Mouse (Mus musculus) urinary bladder, postnatal 25 days (tissue): ENCODE data around the gene Htr1d.

ENCODE experiments used
- DNase-seq: peaks from one replicate; pipeline ENCODE4 v3.0.0; 2022; ENCODE audit warnings: low spot score

Htr1d gene

DNA sequence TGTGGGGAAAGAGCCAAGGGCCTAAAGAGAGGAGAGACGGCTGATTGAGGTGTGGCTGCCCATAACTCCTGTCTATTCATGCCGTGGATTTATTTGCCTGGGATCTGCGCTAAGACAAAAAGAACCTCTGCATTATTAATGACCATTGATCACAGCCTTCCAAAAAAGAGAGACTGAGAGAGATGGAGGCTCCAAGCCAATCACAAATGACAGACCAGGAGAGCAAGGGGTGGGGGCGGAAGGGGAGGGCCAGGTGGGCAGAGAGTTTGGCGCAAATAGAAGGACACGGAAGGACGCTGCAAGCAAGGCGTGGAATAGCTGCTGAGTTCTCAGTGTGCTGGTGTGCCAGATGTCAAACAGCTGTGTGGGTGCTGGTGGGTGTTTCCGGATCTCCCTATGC lies at the start of gene Htr1d:
Htr1d (plus strand) TSS at position 301 of the 400 bp plus-strand sequence.
- no peak for DNase-seq

DNA sequence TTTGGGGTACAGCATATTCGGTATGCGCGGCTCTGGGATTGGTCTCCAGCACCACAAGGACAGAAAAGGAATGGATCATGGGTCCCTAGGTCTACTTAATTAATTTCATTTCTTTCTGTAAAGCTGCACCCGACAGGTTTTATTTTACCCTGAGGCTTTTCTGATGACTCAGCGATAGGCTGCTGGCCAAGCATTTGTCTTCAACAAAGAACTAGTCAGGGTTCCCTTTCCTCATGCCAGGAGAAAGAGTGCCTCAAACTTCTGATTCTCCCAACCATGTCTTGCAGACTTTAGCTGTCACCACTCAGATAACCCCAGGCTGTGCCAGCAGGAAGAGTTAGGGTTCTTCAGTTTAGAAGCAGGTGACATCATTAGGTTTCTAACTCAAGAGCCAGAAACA lies 46.3 kb upstream of the Htr1d start:
- no peak for DNase-seq

- no peak for DNase-seq
Observed at GRCm38 (mm10) chr4:136383052-136383451, 40.3 kb upstream of the Htr1d start.

DNA sequence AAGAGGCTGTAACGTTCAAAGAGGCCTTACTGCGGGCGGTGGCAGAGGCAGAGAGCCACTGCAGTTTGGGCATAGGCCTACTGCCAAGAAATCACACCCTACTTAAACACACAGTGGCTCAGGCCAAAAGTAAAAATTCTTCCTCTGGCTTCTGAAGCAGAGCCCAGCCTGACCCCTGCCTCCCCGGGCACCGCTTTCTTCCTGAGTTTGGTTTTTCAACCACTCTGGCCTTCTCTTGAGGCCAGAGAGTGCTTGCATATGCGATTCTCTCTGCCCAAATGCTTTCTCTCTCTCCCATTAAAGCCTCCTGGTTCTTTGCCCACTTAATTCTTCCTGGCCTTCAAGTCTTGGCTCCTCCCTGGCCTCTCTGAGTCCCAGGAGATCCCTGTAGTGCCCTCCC lies 39.5 kb upstream of the Htr1d start:
- DNase-seq, result no peak

GRCm38 (mm10) chr4:136387261-136387660 lies 36.1 kb upstream of the Htr1d start:
- no peak for DNase-seq

- DNase-seq, result no peak
Observed at GRCm38 (mm10) chr4:136401806-136402205, 21.5 kb upstream of the Htr1d start.

DNA sequence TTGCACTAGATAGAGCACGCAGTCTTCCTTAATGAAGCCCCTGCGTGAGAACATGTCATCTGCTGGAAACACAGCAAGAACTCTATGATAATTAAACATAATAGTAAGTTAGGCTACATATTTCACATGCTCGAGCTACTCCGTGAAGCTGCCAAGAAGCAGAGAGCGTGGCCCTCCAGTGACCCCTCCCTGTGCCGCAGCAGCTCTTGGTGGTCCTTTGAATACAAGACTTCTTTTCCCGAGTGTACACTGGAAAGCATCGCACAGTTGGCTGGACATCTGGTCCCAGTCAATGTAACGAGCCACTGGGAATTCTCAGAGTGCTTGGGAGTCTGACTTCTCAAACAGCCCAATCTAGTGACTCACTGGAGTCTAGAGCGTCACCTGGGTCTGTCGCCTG lies 15.5 kb upstream of the Htr1d start:
- DNase-seq, result no peak

DNA sequence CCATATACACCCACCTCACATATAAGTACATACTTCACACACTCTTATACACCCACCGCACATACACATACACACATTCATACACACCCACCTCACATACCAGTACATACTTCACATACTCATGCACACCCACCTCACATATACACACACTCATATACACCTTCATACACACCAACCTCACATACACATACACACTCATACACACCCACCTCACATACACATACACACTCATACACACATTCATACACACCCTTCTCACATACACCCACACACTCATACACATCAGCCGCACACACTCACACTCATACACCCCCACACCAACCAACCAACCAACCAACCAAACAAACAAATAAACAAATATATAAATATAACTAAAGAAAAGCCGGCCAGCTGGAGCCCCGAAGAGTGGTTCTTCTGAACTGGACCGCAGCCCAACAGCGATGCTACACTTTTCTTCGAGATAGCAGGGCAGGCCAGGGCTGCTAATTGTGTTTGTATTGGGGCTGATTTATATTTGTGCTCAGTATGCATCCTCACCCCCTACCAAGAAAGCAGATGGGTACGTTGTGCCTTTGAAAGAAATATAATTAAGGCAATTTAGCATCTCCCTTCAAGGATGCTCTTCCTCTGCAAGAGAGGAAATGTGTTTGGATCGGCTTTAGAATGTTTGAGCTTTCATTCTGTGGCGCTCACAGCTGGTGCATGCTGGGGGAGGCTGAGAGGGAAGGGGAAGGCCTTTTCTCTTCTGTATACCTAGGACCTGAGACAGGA lies 11.1 kb upstream of the Htr1d start:
- no peak for DNase-seq

DNA sequence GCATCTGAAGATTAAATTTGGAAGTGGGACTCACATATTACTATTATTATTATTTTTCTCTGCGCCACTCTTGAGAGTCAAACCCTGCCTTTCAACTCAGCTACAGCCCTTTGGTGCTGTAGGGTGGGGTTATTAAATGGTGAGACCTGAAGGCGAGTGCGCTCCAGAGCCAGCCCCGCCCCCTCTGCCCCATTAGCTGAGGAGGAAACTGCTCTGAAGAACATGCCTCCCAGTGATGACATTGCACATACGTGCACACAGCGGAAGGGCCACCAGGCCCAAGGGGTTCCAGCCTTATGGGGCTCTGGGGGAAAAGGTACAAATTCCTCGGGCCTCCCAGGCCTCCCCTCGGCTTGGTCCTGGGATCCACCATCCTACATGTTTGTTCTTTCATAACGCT lies 7.8 kb upstream of the Htr1d start:
- DNase-seq, result no peak

- DNase-seq, result no peak
Observed at GRCm38 (mm10) chr4:136418962-136419361, 4.4 kb upstream of the Htr1d start.

DNA sequence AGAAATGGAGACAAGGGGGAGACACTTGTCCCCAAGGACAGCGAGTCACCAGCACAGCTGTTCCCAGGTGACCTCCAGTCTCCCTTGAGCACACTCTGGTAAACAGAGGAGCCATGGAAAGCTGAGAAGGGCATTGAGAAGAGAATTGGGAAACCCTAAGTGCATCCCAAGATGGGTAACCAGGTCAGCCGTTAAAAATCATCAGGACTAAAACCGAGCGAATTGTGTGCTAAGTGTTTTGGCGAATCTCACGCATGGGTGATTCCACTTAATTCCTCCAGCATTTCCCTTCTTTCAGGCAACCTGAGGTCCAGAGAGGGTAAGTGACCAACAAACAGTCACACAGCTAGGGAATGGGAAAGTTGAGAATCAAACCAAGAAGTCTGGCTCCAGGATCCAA lies 3.9 kb upstream of the Htr1d start:
- DNase-seq, result no peak

GRCm38 (mm10) chr4:136424120-136424999 lies 1.0 kb downstream of the Htr1d start:
- DNase-seq, result no peak

- DNase-seq, result peak; percentile 39
Observed at GRCm38 (mm10) chr4:136425000-136425288, 1.6 kb downstream of the Htr1d start.

GRCm38 (mm10) chr4:136430609-136431375 lies 7.5 kb downstream of the Htr1d start:
- no peak for DNase-seq

- peak; percentile 68 for DNase-seq
Observed at GRCm38 (mm10) chr4:136431376-136431693, 8.0 kb downstream of the Htr1d start.

DNA sequence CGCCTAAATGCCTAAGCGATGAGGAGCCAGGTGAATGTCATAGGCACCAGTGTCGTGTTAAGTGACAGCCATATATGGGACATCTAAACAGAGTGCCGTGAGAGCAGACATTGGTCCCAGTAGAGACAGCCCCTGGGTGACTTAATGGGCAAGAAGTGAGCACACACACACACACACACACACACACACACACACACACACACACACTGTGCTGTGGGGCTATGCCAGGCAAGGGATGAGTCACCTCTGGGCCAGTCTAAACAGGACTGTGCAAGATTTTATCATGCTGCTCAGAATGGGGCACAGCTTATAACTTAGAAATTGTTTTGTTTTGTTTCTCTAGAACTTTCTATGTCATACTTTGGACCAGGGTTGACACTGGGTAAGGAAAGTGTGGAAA lies 10.7 kb downstream of the Htr1d start:
- peak; percentile 58 for DNase-seq

DNA sequence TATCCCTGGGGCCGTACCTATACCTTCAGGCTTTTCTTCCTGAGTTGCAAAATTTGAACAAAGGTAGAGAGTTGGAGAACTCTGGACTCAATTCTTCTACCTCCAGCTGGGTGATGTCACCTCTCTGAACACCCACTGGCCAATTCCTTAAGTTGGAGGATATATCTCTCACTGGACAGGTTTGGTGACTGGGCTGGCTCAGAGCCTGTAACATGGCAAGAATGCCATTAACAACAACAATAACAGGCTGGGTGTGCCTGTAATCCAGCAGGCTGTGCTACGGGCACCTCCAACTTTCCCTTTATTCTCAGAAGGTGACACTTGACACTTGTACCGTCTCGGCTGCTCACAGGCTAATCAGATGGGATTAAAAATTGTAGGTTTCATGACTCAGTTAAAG lies 15.8 kb downstream of the Htr1d start:
- DNase-seq, result peak; percentile 27

- no peak for DNase-seq
Observed at GRCm38 (mm10) chr4:136441354-136442043, 18.2 kb downstream of the Htr1d start.

DNA sequence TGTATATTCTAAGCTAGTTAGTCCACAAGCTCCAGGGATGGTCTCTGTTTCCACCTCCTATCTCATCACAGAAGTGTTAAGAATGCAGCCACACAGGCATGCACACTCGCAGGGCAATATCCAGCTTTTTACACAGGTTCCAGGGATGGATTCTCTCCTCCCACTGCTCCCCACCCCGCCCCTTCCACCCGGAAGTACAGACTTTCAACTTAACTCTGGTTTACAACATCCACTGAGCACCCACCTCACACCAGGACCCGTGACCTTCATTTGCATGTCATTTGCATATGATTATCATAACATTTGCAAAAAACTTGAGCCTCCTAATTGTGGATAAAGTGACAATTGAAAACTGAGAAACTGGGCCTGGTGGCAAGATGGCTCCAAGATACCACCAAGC lies 21.2 kb downstream of the Htr1d start:
- no peak for DNase-seq

DNA sequence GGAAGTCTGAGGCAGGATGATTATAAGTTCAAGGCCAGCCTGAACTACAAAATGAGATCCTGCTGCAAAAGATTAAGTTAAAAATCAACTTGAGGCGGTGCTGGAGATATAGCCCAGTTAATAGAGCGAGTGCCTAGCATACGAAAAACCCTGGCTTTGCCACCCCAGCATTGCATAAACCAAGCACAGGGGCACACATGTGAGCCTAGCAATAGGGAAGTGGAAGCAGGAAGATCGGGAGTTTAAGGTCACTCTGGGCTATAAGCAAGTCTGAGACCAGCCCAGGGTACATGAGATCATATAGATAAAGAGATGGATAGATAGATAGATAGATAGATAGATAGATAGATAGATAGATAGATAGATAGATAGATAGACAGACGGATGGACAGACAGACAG lies 26.5 kb downstream of the Htr1d start:
- no peak for DNase-seq

- DNase-seq, result no peak
Observed at GRCm38 (mm10) chr4:136450271-136450670, 26.9 kb downstream of the Htr1d start.

- no peak for DNase-seq
Observed at GRCm38 (mm10) chr4:136451564-136451963, 28.2 kb downstream of the Htr1d start.
